Mouse (Mus musculus): ENCODE results near the gene 2510002D24Rik. TPM values are rescaled to one million over a fixed set of nuclear protein-coding genes. Genes with fewer than 3 reads are reported as not detected.

2510002D24Rik gene
- polyA plus RNA-seq (2012; rRNA removed; ENCODE audit: low replicate concordance): 36.7 and 77.8 TPM in 2 replicates

DNA sequence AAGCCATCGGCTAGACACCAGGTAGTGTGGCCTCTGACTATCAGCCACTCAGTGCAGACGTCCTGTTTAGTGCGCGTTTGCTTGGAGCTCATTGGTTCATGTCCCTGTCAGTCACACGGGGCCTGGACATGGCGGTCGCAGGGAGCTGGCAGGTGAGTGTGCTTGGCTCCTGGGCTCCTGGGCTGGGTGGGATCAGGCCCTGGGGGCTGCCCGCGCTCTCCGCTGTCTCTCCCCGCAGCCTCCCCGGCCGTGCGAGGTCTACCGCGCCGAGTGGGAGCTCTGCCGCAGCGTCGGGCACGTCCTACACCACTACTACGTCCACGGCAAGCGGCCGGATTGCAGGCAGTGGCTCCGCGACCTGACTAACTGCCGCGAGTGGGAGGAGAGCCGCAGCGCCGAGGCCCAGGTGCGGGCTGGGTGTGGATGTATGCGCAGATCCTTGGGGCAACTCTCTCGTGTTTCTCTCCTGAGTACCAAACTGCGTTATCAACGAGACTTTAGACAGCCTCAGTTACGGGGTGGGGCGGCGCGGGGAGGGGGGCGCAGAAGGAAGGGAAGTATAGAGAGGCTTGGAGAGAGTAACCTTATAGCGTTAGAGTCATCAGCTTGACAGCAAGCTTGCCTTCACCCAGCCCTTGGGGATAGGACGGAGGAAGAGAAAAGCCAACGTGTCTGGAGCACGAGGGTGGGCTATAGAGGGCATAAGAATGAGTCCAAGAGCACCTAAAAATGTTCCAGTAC lies at the start of gene 2510002D24Rik, which contains the start of gene Gm28539:
2510002D24Rik (plus strand) TSS at position 111 of the 741 bp plus-strand sequence.
Gm28539 (plus strand) TSS at position 117 of the 741 bp plus-strand sequence.

DNA sequence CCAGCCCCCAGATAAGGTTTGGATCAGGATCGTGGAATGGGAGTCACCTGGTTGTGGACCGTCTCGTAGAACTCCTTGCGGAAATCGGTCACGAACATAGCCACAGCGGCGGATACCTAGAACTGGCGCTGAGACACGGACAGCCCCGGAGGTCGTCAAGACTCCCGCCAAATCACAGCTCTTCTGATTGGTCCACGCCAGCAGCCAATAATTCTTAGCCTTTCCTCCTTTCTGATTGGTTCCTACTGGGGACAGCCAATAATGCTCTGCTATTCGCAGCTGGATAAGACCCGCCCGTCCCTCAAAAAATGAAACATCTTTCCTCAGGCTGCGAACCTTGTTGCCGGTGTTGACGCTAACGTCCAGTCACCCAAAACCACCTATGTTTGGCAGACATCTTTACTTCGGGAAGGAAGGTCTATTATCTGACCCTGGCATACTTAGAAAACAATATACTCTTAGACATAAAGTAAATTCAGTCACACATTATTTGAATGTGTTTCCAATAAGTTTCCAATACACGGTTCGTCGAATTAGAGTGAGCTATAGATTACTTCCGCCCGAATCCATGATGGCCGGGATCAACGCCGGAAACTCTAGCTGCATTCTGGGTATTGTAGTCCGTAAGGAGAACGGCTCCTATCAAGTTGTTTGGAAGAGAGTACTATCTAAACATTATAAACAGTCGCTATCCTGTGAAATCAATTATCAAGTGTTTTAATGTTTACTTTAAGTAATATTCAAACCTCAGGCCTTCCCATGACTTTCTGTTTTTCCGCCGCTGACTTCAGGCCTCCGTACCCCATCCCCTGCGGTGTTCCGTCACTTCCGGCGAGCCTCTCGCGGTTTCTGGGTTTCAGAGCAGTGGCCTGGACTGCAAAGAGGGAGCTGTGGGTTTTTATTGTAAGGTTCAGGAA lies 24.7 kb upstream of the 2510002D24Rik start, which contains the start of the genes Ufd1 and Cdc45:
Ufd1 (plus strand) TSS at position 312 of the 917 bp plus-strand sequence.
Cdc45 (minus strand) TSS at position 520 of the 917 bp plus-strand sequence.

DNA sequence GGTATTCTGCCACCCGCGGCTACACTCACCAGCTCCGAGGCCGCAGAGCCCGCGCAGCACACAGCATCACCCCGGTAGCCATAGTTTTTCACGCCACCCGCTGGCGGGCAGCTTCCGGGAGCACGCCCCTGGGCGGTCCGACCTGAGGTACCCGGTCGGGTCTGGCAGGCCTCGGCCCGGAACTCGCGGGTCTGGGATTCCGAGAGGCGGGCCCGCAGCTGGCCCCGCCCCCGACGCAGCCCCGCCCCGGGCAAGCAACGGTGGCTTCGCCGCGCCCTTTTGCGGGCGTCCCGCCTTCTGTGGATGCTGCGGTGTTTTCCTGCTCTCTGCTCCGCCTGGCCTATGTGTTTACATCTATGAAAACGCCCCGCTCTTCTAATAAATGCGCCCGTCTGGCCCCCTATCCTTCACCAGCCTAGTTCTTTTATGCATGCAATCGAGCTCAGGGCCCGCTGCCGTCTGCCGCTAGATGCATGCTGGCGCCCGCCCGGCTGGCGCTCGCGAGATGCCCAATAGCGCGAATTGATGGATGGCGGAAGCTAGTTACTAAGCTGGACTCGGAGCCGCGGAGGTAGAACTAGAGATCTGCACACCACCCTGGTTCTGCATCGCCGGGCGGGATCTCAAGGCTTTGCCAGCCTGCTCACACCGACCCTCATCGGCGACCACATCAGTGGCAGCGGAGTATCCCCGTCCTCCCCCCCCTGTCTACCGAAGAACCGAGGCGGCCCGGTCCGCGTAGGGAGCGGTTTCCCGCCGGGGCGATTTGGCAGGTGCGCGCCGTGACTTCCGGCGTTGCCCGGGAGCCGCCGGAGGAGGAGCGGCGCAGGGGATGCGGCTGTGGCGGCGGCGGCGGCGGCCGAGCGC lies 40.3 kb downstream of the 2510002D24Rik start, which contains the start of the genes Mrpl40 and Hira:
Mrpl40 (minus strand) TSS at position 421 of the 867 bp plus-strand sequence.
Hira (plus strand) TSS at position 596 of the 867 bp plus-strand sequence.

Other genes starting within 250 kb of the 2510002D24Rik start
- 6.8 and 14.9 TPM in 2 replicates for gene Tbx1, start 245.9 kb upstream of the 2510002D24Rik start, polyA plus RNA-seq (2012; rRNA removed; ENCODE audit: low replicate concordance)
- gene Gp1bb, start 214.2 kb upstream of the 2510002D24Rik start, polyA plus RNA-seq (2012; rRNA removed; ENCODE audit: low replicate concordance): 32.7 and 480 TPM in 2 replicates
- gene Gm49601, start 210.2 kb upstream of the 2510002D24Rik start, polyA plus RNA-seq (2012; rRNA removed; ENCODE audit: low replicate concordance): 33.7 and 105 TPM in 2 replicates
- 83.1 and 241 TPM in 2 replicates for gene Sept5, start 206.6 kb upstream of the 2510002D24Rik start, polyA plus RNA-seq (2012; rRNA removed; ENCODE audit: low replicate concordance)
- 9.6 and 21.2 TPM in 2 replicates for gene Cldn5, start 59.7 kb upstream of the 2510002D24Rik start, polyA plus RNA-seq (2012; rRNA removed; ENCODE audit: low replicate concordance)
- 9.3 and 14.3 TPM in 2 replicates for gene Ufd1, start 24.8 kb upstream of the 2510002D24Rik start, polyA plus RNA-seq (2012; rRNA removed; ENCODE audit: low replicate concordance)
- 6.5 and 8.8 TPM in 2 replicates for gene Cdc45, start 24.6 kb upstream of the 2510002D24Rik start, polyA plus RNA-seq (2012; rRNA removed; ENCODE audit: low replicate concordance)
- gene Gm28539, start within 50 bp of the 2510002D24Rik start, polyA plus RNA-seq (2012; rRNA removed; ENCODE audit: low replicate concordance): 0.61 TPM in 1 of 2 replicates, not detected in the other
- gene Mrpl40, start 40.3 kb downstream of the 2510002D24Rik start, polyA plus RNA-seq (2012; rRNA removed; ENCODE audit: low replicate concordance): 6.0 and 6.1 TPM in 2 replicates
- gene Hira, start 40.5 kb downstream of the 2510002D24Rik start, polyA plus RNA-seq (2012; rRNA removed; ENCODE audit: low replicate concordance): 36.8 and 51.6 TPM in 2 replicates